Mouse (Mus musculus): ENCODE measurements around the gene Edaradd. TPM values are rescaled to one million over a fixed set of nuclear protein-coding genes. Genes with fewer than 3 reads are reported as not detected.
"Not testable (repeated sequence)": the region's sequence is repeated elsewhere in the genome, so short reads cannot be mapped to it uniquely, and the experiment has no call there.

Edaradd gene
- polyA plus RNA-seq, 2 experiments from 2014 or later = 1.5 to 1.6 TPM

- ATAC-seq = no peak
Measured at GRCm38 (mm10) chr13:12511189-12511965, 8.9 kb downstream of the Edaradd start.

- no peak for ATAC-seq
Measured at GRCm38 (mm10) chr13:12510032-12510431, 10.2 kb downstream of the Edaradd start.

GRCm38 (mm10) chr13:12507426-12507825 lies 12.8 kb downstream of the Edaradd start:
- peak; percentile 95 for ATAC-seq

- ATAC-seq = no peak
Measured at GRCm38 (mm10) chr13:12505359-12505758, 14.9 kb downstream of the Edaradd start.

GRCm38 (mm10) chr13:12503238-12503751 lies 16.9 kb downstream of the Edaradd start:
- no peak for ATAC-seq

GRCm38 (mm10) chr13:12502665-12503237 lies 17.5 kb downstream of the Edaradd start:
- no peak for ATAC-seq

GRCm38 (mm10) chr13:12499107-12499506 lies 21.1 kb downstream of the Edaradd start:
- no peak for ATAC-seq

- no peak for ATAC-seq
Measured at GRCm38 (mm10) chr13:12497809-12498208, 22.4 kb downstream of the Edaradd start.

- no peak for ATAC-seq
Measured at GRCm38 (mm10) chr13:12494750-12495149, 25.5 kb downstream of the Edaradd start.

GRCm38 (mm10) chr13:12492515-12492914 lies 27.7 kb downstream of the Edaradd start:
- no peak for ATAC-seq

- ATAC-seq = no peak
Measured at GRCm38 (mm10) chr13:12485640-12486039, 34.6 kb downstream of the Edaradd start.

GRCm38 (mm10) chr13:12485197-12485596 lies 35.0 kb downstream of the Edaradd start:
- no peak for ATAC-seq

GRCm38 (mm10) chr13:12479802-12480201 lies 40.4 kb downstream of the Edaradd start:
- ATAC-seq = no peak

- ATAC-seq = no peak
Measured at GRCm38 (mm10) chr13:12478301-12478700, 41.9 kb downstream of the Edaradd start.

- ATAC-seq = no peak
Measured at GRCm38 (mm10) chr13:12476886-12477285, 43.4 kb downstream of the Edaradd start.

- peak; percentile 69 for ATAC-seq
Measured at GRCm38 (mm10) chr13:12475239-12475638, 45.0 kb downstream of the Edaradd start.

- peak; percentile 84 for ATAC-seq
Measured at GRCm38 (mm10) chr13:12473724-12474378, 46.4 kb downstream of the Edaradd start.

GRCm38 (mm10) chr13:12468488-12468887 lies 51.8 kb downstream of the Edaradd start:
- peak; percentile 49 for ATAC-seq

- ATAC-seq = no peak
Measured at GRCm38 (mm10) chr13:12464844-12465243, 55.4 kb downstream of the Edaradd start, which contains the start of gene Lgals8. TSS of gene Lgals8 (minus strand) at chr13:12464944.

- not testable (repeated sequence) for ATAC-seq
Measured at GRCm38 (mm10) chr13:12464159-12464558, 56.1 kb downstream of the Edaradd start.

GRCm38 (mm10) chr13:12462623-12463022 lies 57.6 kb downstream of the Edaradd start:
- no peak for ATAC-seq

GRCm38 (mm10) chr13:12461730-12462119 lies 58.5 kb downstream of the Edaradd start:
- no peak for ATAC-seq

Data from CD4-positive, CD25-positive, alpha-beta regulatory T cell, adult 4 months (primary cell).